In the genomic region with DNA sequence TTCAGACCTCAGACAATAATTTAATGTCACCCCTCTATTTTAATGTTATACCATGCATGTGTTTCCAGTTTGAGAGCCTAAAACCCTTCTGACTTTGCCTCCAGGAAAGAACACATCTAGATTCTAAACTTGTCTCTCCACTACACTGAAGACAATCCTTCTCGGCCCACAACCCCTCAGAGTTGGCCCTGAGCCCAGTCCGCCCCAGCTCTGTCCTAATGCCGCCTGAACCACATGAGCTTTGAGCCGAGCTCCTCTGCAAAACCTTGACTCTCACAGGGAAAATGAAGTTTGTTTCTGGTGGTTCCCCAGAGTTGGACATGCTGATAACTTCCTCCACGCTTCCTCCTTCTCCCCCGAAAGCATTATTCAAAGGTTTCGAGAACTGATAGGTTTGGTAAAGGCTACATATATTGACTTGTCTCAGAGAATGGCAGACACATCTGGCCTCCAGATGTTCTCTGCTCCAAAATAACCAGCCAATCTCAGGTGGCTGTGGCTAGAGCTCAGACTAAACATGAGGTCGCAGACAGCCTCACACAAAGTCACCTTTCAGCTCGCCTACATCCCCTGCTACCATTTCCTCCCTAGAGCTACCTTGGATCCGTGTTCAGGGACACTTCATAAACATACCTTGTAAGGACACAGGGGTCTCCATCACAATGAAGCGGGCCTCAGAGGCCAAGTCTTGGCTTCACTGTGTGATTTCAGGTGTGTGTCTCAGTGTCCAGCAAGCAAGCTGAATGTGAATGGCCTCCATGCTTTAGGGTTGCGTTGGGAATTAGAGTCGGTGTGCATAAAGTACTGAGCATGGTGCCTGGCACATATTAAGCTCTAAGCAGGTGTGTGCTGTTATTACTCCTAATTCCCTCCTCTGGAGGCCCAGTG, we compare ENCODE assay signal across 15 mouse cellular contexts.
DNase-seq lines count a peak whose midpoint lies in the region; ATAC-seq lines count a peak whose summit lies in the region.
"Had no signal": no experiment of that assay in that cellular context is flagged by ENCODE, and none has a peak within 500 bp of the region (broad histone marks: within the 10 kb centered on the region; RNA-seq: fewer than 3 reads in every experiment).

No protein-coding gene starts in this region.

- no peak overlapping the region for H3K27ac ChIP-seq in midbrain, embryonic 14.5 days (replicated peaks; ENCODE audit: low read depth, low read length)
- H3K27ac ChIP-seq in midbrain, embryonic 10.5 days (replicated peaks): no peak overlapping the region
- no peak overlapping the region for H3K27ac ChIP-seq in neural tube, embryonic 11.5 days (ENCODE audit: low read depth, low read length)
- no peak overlapping the region for H3K27ac ChIP-seq in intestine, embryonic 15.5 days
- H3K27ac ChIP-seq: forebrain, embryonic 15.5 days; hindbrain, embryonic 15.5 days had no signal

- peak; percentile 55 for DNase-seq in midbrain, embryonic 14.5 days
- DNase-seq in midbrain, embryonic 10.5 days (ENCODE audit: low spot score): no peak
- peak; percentile 47 for DNase-seq in embryo, embryonic 11.5 days (ENCODE audit: low read depth, low spot score)
- DNase-seq in neural tube, embryonic 11.5 days (ENCODE audit: low spot score): peak; percentile 42
- DNase-seq in kidney, adult 9 months: no peak
- DNase-seq: lung, postnatal 10 days; retina, postnatal 1 day; thymus, postnatal 4 days had no signal

- no peak for ATAC-seq in midbrain, embryonic 14.5 days (ENCODE audit: low FRiP score, low TSS enrichment)
- peak; percentile 42 to 65; a peak in 3 of 4 replicates for ATAC-seq in hematopoietic stem cell, adult 5-6 weeks (replicated peaks in 1 of 2; ENCODE audit: insufficient read depth in 1 of 2, low FRiP score in 2 of 2, low TSS enrichment in 1 of 2, low read depth in 1 of 2, poor library complexity in 2 of 2, severe bottlenecking in 2 of 2)
- no peak for ATAC-seq in neural tube, embryonic 11.5 days (ENCODE audit: insufficient read depth, low FRiP score, low TSS enrichment)
- ATAC-seq in intestine, embryonic 15.5 days: no peak
- ATAC-seq: activated CD4-positive, CD25-positive, alpha-beta regulatory T cell, adult 4 months; forebrain, embryonic 15.5 days had no signal

- no peak overlapping the region for H3K4me3 ChIP-seq in midbrain, embryonic 14.5 days (replicated peaks; ENCODE audit: low read depth, low read length)
- no peak overlapping the region for H3K4me3 ChIP-seq in midbrain, embryonic 10.5 days
- no peak overlapping the region for H3K4me3 ChIP-seq in neural tube, embryonic 11.5 days (ENCODE audit: low read depth, low read length)
- no peak overlapping the region for H3K4me3 ChIP-seq in intestine, embryonic 15.5 days (replicated peaks)
- H3K4me3 ChIP-seq: forebrain, embryonic 15.5 days; hindbrain, embryonic 15.5 days; myocyte had no signal

- H3K9ac ChIP-seq in midbrain, embryonic 14.5 days (replicated peaks; ENCODE audit: low read length): no peak overlapping the region
- no peak overlapping the region for H3K9ac ChIP-seq in neural tube, embryonic 11.5 days (ENCODE audit: low read length)
- no peak overlapping the region for H3K9ac ChIP-seq in intestine, embryonic 15.5 days
- H3K9ac ChIP-seq: forebrain, embryonic 15.5 days; hindbrain, embryonic 15.5 days had no signal

- WGBS in midbrain, embryonic 14.5 days: 78% methylated on average over 13 of the region's 13 CpGs
- 84% methylated on average over 13 of the region's 13 CpGs for WGBS in midbrain, embryonic 10.5 days
- 64% methylated on average over 13 of the region's 13 CpGs for WGBS in neural tube, embryonic 11.5 days
- 64% methylated on average over 13 of the region's 13 CpGs for whole genome bisulfite sequencing in intestine, embryonic 15.5 days

- H3K4me2 ChIP-seq in midbrain, embryonic 14.5 days (ENCODE audit: low read length): no peak overlapping the region
- H3K4me2 ChIP-seq in neural tube, embryonic 11.5 days (ENCODE audit: low read depth): no peak overlapping the region
- H3K4me2 ChIP-seq in intestine, embryonic 15.5 days (replicated peaks): no peak overlapping the region
- H3K4me2 ChIP-seq: forebrain, embryonic 15.5 days; hindbrain, embryonic 15.5 days had no signal

- H3K4me1 ChIP-seq in midbrain, embryonic 14.5 days (ENCODE audit: control insufficient read depth, insufficient read depth, low read length): no peaks in the 10 kb centered on the region
- no peaks in the 10 kb centered on the region for H3K4me1 ChIP-seq in midbrain, embryonic 10.5 days
- no peaks in the 10 kb centered on the region for H3K4me1 ChIP-seq in neural tube, embryonic 11.5 days (ENCODE audit: control insufficient read depth, insufficient read depth, low read length)
- H3K4me1 ChIP-seq in intestine, embryonic 15.5 days (replicated peaks): no peaks in the 10 kb centered on the region
- H3K4me1 ChIP-seq: forebrain, embryonic 15.5 days had no signal

- no peaks in the 10 kb centered on the region for H3K27me3 ChIP-seq in midbrain, embryonic 14.5 days (ENCODE audit: control insufficient read depth, insufficient read depth, low read length)
- H3K27me3 ChIP-seq in midbrain, embryonic 10.5 days (ENCODE audit: low read depth, poor library complexity, severe bottlenecking): no peaks in the 10 kb centered on the region
- no peaks in the 10 kb centered on the region for H3K27me3 ChIP-seq in neural tube, embryonic 11.5 days (ENCODE audit: control insufficient read depth, insufficient read depth, low read length)
- H3K27me3 ChIP-seq in intestine, embryonic 15.5 days (replicated peaks): no peaks in the 10 kb centered on the region
- H3K27me3 ChIP-seq: forebrain, embryonic 15.5 days; hindbrain, embryonic 15.5 days had no signal

- H3K9me3 ChIP-seq in midbrain, embryonic 14.5 days (ENCODE audit: control insufficient read depth, low read length): no peaks in the 10 kb centered on the region
- H3K9me3 ChIP-seq in midbrain, embryonic 10.5 days (replicated peaks): no peaks in the 10 kb centered on the region
- H3K9me3 ChIP-seq in neural tube, embryonic 11.5 days (ENCODE audit: control insufficient read depth, low read length): no peaks in the 10 kb centered on the region
- H3K9me3 ChIP-seq in intestine, embryonic 15.5 days: no peaks in the 10 kb centered on the region
- H3K9me3 ChIP-seq: forebrain, embryonic 15.5 days; hindbrain, embryonic 15.5 days had no signal

- H3K36me3 ChIP-seq in midbrain, embryonic 14.5 days (ENCODE audit: control insufficient read depth, insufficient read depth, low read length): no peaks in the 10 kb centered on the region
- H3K36me3 ChIP-seq in midbrain, embryonic 10.5 days: no peaks in the 10 kb centered on the region
- no peaks in the 10 kb centered on the region for H3K36me3 ChIP-seq in neural tube, embryonic 11.5 days (ENCODE audit: control insufficient read depth, insufficient read depth, low read length)
- no peaks in the 10 kb centered on the region for H3K36me3 ChIP-seq in intestine, embryonic 15.5 days
- H3K36me3 ChIP-seq: forebrain, embryonic 15.5 days; G1E; hindbrain, embryonic 15.5 days had no signal

Comparison
In these comparisons a context has a peak if more than half of its experiments do, and no peak if none do; other contexts are left out.
1. DNase-seq: peak in midbrain, embryonic 14.5 days (single experiment), embryo, embryonic 11.5 days (single experiment) and neural tube, embryonic 11.5 days (single experiment); none in midbrain, embryonic 10.5 days (single experiment) and kidney, adult 9 months (single experiment).
2. ATAC-seq: peak in hematopoietic stem cell, adult 5-6 weeks (2 of 2); none in midbrain, embryonic 14.5 days (single experiment), neural tube, embryonic 11.5 days (single experiment) and intestine, embryonic 15.5 days (single experiment).